Mouse (Mus musculus): ENCODE measurements around the gene Gpc6.

Gene Gpc6

DNA sequence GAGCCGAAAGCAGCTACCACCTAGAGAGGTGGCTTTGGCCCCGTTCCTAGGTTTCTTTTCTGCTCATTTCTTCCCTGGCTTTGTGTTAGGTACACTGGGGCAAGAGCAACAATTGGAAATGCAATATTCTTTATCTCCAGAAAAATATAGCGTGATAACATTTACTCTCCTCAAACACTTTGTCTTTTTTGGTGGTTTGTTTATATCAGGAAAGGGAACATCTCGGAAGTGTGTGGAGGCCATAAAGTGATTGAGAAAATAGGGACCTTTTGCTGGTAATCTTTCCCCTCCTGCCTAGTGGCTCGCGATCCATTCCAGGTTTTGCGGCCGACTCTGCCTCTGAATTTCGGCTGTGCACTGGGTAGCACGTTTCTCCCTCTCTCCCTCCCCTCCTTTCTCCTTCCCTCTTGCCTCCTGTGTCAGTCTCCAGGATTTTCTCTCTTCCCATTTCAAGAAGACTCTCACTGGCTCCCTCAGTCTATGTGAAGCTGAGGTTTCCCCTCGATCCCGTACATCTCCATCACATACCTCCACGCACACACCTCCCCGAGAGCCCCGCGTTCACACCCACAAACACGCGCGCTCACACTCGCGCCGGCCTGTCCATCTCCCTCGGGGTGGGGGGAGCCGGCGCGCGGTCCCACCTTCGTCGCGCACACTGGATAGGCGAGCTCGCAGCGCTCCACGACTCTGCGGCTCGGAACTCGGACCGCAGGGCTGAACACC, at the start of gene Gpc6:
Gene Gpc6 (plus strand): TSS at position 440 of the 726 bp plus-strand sequence.
- peak; percentile 91 for DNase-seq (ENCODE audit: low read depth, low spot score)

DNA sequence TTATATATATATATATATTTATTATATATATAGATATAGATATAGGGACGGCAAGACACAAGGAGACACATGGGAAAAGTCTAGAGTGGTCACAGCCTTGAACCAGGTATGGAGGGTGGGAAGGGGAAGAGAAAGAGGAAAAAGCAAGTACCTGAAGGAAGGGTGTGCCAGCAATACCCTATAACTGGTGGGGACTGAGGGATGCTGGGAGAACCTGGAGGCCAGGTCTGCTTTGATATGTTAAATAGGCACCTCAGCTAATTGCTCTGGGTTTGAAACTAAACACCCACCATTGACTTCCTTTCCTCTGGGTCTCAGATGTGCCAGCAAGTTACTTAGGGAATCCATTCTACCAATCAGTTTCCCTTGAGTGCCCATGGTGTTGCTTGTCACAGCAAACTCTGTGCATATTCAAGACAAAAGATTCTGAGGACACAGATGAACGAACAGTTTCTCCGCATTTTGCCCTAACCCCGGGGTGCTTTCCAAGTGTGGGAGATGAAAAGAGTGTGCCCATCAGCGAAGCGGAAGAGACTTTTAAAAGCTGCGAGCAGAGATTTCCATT, 42.6 kb upstream of the Gpc6 start:
- peak; percentile 60 for DNase-seq (ENCODE audit: low read depth, low spot score)

DNA sequence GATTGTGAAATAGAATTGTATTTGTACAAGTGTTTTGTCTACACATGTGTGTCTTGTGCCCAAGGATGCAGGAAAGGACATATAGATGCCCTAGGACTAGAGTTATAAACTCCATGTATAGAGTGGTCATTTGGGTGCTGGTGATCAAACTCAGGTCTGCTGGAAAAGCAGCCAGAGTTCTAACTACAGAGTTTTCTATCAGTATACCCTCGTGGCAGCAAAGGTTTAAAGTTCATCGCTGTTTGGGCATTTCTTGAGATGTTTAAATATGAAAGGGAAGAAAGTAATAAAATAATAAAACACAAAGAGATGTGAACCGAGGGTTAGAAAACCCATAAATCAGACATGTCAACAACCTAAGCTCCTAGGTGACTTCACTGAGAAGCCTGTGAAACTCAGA, 30.8 kb upstream of the Gpc6 start:
- DNase-seq (ENCODE audit: low read depth, low spot score) = no peak

DNA sequence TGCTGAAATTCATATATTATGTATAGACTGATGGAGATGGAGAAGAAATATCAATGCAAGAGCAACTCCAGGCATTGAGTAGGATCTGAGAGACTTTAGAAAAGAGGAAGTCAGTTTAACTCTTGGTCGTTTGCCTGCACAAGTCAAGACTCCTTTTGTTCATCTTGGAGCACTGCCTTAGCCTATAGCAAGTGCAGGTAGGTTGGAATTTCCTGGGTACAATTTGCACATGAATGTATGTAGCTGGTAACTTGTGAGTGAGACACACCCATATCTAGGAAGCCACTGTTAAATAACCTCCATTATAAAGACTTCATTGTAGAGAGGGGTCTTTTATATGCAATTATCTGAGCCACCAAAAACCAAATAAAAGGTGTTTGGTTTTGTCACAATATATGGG, 27.1 kb upstream of the Gpc6 start:
- DNase-seq (ENCODE audit: low read depth, low spot score) = peak; percentile 85

DNA sequence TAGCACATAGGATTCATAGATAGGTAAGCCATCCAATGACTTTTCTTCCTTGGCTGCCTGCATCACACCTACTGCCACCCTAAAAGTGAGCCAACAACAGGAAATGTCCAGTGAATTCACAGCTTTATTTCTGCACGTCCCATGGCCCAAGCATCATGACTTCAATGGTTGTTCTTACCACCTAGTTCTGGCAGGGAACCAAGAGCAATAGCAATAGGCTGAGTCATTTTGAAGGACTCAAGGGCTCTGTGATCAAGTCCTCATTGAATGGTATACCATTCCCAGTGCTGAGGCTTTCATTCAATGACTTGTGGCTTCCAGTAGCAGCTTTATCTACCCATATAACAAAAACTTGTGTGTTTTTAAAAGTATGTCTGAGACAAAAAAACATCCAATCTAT, 13.3 kb upstream of the Gpc6 start:
- DNase-seq (ENCODE audit: low read depth, low spot score) = no peak

DNA sequence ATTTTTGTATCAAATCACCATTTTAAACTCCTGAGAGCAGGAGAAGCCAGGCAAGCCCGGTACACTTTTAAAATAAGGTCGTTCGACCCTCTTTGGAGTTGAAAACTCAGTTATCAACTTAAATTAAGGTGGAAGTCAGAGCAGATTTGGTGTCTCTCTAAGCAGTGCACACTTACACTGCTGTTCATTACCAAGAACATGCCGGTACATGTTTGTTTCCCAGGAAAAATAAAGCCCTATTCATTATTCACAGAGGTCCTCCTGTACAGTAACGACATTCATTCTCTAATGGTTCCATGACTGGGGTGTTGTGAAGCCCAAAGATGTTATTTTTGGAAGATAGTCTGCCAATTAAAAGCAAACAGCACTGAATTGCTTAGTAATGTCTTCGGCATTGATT, 8.2 kb upstream of the Gpc6 start:
- no peak for DNase-seq (ENCODE audit: low read depth, low spot score)

DNA sequence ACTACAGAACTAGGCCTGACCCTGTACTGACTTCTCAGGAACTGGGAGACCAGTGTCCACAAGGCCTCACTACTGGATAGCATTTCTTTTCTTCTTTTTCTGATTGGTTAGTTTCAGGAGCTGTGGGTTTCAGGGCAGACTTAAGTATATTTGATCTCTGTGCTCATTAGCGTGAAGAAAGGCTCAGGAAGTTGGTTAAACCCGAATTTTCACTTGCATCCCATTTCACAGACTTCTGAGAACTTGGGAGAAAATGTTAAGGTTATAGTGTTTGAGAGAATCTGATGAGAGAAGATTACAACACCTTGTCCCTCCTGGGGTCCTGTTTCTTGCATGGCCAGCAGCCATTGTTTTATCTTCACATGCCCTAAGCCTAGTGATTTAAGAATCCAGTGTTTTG, 849 bp upstream of the Gpc6 start:
- no peak for DNase-seq (ENCODE audit: low read depth, low spot score)

DNA sequence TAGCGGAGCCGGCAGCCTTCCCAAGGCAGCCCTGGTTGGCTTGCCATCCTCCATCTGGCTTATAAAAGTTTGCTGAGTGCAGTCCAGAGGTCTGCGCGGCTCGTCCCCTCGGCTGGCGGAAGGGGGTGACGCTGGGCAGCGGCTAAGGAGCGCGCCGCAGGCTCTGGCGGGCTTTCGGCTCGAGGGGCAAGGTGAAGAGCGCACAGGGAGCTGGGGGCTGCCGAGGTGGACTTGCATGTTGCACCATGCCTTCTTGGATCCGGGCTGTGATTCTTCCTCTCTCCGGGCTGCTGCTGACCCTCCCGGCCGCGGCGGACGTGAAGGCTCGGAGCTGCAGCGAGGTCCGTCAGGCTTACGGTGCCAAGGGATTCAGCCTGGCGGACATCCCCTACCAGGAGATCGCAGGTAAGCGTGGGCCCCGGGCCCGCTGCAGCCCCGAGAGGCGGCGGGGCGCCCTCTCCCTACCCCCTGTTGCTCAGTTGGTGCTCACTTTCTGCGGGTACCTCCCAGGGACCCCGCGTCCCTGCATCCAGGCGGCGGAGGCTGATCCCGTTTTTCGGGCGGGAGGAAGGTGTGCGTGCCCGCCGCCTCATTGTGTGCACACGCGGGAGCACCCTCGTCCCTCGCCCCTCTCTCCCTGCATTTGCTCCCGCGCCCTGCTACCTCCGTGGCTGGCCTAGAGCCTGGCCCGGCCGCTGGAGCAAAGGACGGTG, 732 bp downstream of the Gpc6 start:
- no peak for DNase-seq (ENCODE audit: low read depth, low spot score)

DNA sequence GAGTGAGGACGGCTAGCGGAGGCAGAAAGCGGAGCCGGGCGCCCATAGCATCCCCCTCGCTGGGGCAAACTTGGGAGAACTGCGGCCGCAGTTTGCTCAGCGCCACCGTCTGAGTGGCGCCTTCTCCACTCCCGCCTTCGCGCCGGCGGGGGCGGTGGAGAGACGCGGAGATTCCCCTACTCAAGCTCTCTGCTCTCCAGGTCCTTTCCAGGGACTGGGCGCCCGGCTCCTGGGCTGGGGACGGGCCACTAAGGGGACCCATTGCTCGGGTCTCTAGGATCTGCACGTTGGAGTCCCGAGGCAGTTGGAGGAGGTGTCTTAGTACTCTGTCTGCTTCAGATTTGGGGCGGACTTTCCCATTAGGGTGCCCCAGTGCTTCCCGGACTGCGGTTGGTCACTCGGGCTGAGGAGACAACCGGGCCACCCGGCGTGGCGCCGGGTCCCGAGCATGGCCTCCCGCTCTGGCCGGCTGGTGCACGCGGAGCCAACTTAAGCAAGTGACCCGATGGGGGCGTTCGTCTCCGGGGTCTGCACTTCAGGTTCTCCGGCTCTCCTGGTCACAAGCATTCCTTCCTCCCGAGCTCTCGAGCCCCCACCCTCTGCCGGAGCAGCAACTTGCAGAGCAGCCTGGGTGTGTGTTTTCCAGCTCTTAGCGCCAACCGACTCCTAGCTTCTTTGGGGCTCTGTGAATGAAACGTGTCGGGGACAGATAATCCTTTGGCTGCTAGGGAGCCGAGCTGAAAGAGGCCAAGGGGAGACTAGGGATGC, 1.5 kb downstream of the Gpc6 start:
- peak; percentile 90 for DNase-seq (ENCODE audit: low read depth, low spot score)

DNA sequence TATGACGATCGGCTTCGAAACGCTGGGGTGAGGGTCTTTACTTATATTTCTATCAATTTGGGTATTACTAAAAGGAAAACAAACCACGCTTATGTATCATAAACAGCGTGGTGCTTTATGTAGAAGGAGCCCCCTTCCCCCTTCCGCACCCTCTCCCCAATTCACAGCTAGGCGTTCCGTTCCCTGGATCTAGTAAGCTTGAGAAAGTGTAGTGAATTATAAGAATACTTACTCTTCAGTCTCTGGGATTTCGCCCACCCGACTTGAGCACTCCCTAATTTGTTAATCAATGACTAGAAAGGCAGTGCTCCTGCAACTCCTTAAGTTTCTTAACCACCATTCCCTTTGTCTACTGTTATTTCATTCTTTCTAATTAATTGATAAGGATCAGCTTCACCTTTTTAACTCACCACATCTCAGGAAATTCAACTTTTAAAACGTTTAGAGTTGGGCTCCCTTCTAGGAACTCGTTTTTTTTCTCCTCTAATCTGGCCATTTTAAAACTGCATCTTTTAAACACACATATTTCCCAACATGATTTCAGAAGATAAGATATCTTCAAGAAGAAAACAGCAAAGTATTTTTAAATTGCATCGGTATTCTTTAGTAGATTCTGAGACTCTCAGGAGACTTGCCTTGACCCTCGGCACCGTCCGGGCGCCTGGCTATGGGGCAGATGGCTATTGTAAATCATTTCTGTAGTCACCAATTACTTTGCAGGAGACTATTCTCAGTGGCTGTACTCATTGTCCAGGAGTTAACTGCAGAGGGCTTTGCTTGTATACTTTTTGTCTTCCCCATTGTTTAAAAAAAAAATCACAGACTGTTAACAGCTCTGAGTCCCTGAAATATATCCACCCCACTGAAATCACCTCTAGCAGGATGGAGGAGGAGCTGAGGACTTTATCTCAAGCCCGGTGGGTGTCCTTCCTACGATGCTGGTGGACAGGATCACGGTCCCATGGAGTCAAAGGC, 2.5 kb downstream of the Gpc6 start:
- peak; percentile 45 for DNase-seq (ENCODE audit: low read depth, low spot score)

DNA sequence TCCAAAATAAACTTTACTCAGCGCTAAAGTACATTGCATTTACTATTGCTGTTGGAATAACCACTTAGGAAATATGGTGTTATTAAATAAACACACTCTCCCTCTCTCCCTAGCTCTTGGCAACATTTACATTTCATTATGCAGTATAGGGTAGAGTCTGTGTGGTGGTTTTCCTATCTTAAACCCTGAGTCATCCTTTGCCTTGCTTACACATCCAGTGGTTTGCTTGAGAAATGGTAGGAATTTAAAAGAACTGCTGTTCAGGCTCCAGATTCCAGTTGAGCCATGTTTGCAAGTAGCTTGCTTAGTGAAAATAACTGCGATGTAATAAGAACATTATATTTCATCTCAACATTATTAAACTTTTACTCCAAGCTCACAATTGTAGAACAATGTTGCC, 3.3 kb downstream of the Gpc6 start:
- DNase-seq (ENCODE audit: low read depth, low spot score) = no peak

DNA sequence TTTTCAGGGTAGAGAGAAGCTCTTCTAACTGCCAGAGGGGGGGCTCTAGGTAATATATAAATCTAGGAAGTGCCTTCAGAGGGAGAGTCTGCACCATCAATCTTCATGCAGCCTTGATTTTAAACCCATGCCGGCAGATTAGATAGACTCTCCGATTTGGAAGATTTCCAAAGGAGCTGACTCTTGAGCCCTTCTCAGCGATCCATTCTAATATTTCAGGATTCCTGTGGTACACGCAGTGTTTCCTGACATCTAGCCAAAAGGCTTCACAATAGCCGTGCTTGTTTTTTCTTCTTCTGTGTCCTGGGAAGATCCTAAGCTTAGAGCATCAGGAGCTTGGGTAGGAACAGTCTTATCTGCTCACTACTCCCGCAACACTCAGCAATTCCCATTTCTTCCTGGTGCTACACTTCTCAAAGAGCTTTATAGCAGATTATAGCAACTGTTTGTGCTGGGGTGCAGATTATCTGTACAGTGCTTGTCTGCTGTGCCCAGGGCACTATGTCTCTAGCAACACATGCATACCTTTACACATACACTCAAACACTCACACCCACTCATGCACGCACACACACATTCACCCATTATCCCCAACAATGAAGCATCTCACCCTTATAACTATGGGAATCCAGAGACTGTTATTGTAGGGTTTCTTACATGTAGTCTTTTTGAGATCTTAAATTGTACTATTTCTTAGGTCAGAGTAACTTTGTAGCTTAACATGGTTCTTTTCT, 3.8 kb downstream of the Gpc6 start:
- no peak for DNase-seq (ENCODE audit: low read depth, low spot score)

DNA sequence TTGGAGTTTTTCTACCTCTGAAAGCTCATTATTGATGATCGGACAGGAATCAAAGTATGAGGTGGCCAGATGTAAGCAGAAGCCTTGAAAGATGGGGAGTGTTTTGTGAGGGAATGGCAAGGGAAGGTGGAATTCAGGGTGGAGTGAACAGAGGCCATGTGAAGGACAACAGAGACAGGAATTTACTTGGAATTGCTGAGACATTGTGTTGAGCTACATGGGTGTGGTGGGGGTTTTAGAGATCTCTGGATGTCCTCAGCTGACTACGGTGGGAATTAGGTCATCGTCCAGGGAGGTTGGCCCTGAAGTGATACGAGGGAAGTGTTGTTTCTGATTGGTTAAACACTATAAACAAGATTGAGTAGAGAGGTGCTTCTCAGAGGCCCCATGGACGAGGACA, 8.7 kb downstream of the Gpc6 start:
- DNase-seq (ENCODE audit: low read depth, low spot score) = peak; percentile 92

DNA sequence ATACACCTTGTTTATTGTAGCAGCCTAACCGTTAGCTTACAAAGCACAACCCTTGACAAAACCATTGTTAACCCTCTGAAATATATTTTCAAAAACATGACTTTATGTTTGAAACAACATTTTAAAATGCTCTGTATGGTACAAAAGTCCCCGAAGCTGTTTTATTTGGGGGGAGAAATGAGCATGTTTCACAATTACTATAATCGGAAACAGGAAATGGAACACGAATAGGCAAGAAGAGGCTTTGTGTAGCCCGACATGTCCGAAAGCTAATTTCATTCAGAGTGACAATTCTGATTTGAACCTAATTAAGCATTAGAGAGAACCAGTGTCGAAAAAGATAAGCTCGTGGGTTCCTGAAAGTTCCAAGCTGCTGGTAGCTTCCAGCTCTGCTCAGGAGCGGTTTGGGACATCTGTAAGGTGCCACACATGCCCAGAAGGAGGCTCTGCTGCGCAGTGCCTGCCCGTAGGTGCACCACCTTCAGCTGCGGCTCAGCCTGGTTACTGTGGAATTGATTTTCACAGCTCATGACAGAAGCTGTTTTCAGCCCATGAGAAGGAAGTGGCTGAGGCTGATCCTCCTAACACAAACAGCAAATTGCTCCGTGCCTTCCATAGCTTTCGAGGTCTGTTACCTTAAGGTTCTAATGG, 12.9 kb downstream of the Gpc6 start:
- peak; percentile 32 for DNase-seq (ENCODE audit: low read depth, low spot score)

DNA sequence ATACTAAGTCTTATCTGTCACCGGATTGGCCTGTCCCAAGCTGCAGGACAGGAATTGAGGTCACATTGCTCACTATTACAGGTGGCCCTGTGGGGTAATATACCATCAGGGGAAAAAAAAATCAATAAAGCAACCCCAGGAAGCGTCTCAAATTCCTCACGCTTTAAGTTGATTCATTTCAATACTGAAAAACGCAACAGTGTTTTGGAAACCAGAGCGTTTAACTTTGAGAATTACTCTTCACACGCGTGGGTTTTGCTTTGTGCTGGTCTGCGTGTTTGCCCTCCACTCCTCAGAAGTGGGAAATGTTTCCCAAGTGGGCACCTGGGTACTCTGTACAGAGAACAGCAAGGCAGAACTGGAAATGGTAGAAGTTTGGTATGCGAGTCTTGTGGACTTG, 13.6 kb downstream of the Gpc6 start:
- DNase-seq (ENCODE audit: low read depth, low spot score) = no peak

DNA sequence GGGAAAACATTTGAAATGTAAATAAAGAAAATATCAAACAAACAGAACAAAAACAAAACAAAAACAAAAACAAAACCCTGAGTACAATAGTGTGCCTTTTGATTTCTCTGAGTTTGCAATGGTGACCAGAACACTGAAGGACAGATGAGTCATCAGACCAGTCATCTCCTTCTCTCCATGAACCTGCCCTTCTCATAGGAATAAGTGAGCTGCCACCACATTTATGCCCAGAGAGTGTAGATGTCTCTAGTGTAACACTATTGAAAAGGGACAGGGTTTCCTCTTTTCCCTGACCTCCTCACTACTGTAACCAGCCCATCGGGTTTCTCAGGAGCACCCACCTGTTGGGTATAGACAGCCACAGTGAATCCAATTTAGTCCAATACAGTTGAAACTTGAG, 14.4 kb downstream of the Gpc6 start:
- no peak for DNase-seq (ENCODE audit: low read depth, low spot score)

DNA sequence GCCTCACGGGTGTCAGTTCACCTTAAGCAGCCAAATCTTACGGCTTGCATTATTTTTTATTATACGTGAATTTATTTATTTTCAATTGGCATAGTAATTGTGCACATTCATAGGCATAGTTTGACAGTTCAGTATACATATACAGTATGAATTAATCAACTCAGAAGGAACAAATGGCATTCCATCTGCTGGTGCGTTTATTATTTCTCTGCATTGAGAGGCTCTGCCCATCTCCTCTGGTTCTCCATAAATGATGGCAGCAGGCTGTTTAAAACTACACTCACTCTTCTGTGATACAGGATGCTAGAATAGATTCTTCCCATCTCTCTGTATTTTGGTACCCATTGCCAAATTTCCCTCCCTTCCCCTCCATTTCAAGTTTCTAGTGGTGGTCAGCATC, 16.7 kb downstream of the Gpc6 start:
- DNase-seq (ENCODE audit: low read depth, low spot score) = no peak

DNA sequence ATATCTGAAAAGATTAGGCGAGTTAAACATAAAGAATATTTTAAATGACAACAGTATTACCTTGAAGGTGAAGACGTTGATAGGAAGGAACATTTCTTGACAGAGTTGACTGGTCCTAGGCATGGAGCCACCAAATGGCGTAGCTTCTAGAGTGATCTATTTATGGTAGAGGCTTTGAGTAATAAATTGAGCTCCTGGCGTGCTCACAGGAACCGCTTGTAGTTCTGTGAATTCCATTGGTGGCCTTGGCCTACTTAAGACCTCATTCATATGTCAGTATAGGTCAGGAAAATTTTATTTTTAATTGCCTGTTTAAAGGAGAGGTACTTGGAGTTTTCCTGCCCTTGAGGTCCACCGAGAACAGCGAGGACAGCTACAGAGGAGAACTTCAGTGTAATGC, 18.6 kb downstream of the Gpc6 start:
- DNase-seq (ENCODE audit: low read depth, low spot score) = no peak

DNA sequence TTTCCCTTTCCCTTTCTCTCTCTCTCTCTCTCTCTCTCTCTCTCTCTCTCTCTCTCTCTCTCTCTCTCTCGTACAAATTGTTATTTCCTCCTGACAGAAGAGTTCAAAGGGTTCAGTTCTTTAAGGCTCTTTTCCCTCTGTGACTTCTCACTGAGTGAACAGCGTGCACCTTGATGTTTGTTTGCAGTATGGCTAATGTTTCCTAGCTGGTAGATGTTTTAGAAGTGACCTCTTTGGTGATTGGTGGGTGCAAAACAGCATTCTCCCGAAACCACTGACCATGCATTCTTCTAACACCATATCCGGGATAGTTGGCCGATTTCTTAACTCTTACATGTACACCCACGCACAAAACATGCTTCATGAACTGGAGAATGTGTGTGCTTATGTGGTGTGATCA, 20.9 kb downstream of the Gpc6 start:
- DNase-seq (ENCODE audit: low read depth, low spot score) = no peak

DNA sequence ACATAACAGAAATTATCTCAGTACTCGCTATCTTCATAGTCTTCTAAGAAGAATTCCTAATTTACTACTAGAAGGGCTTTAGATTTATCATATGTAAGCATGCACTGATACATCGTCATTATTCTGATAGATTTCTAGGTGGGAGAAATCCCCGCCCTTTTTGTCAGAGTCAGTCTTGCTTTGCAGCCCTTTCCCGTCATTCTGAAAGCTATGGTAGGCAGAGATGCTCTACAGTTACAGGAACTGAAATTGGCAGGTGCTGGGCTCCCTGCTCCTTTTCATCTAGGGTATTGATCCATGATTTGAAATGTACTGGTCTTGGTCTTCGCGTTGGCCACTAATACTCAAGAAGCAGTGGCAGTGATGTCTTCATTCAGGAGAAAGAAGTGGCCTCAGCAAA, 22.3 kb downstream of the Gpc6 start:
- no peak for DNase-seq (ENCODE audit: low read depth, low spot score)

Data from ZHBTc4 (cell line).